Mouse (Mus musculus): ENCODE results near the gene Tagln2.

Gene Tagln2

DNA sequence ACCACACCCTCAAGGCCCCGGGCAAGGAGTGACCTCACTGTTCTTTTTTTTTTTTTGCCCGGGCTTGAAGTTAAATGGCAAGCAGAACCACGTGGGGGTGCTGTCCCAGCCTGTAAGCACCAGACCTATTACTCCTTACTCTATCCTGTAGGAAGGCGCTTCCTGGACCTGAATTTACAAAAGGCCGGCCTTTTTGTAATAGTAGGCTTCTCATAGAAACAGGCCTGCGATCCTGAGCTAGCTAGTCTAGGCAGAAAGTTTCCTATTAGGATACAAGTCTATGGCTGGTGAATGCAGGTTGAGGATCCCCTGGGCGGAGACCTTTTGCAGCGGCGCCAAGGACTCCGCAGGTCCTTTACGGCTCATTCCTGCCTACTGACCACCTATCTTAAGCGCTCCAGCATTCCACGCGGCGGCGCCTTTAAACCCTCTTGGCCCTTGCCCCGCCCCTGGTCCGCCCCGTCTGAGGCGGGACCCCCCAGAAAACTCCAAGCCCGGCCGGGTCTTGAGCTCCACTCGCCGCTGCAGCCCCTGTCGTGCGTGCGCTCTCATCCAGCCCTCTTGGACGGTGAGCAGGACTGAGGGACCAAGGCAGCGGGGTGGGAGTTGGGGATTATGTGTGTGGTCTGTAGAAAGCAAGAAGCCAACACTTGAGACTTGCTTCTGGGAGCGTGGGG, at the start of gene Tagln2:
TSS of gene Tagln2 (plus strand) at position 283 of the 677 bp plus-strand sequence.
- DNase-seq (ENCODE audit: low spot score): peak; percentile 39

DNA sequence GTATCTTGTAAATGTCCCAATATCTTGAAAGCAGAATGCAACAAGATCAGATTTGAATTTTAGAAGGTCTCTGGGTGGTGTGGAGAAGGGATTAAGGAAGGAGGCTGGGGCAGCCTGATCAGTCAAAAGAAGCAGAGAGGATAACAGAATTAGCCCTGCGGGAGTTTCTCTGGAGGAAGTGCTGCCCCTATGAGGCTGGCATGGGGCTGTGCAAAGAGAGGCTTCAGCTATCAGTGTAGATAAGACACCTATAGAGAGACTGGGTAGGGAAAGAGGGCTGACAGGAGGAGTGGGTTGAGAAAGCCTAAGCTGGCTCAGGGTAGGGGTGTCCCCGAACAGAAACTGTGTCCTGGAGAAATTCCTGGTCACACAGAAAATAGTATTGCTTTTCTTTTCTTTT, 49.6 kb upstream of the Tagln2 start:
- no peak for DNase-seq (ENCODE audit: low spot score)

DNA sequence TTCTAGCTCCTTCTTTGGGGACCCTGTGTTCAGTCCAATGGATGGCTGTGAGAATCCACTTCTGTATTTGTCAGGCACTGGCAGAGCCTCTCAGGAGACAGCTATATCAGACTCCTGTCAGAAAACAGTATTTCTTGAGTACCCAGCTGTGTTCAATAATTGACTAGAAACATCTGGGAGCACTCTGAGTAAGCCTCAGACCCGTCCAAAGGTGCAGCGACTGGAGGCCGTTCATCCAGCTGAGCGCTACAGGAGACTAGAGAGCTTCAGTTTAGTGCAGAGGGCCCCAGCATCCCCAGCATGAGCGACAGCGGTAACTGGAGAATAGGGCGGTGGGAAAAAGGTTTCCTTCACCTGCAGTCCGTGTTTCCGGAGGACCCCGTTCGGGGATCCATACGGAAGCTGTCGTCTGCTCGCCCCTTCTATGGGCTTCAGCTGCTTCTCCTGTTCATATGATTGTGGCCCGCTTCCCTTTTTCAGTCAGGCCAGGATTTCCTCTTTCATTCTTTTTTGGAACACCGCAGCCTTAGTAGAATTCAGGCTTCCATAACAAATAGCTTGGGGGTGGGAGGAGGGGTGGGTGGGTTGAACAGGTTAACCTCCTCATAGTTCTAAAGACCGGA, 48.9 kb upstream of the Tagln2 start:
- DNase-seq (ENCODE audit: low spot score): no peak

DNA sequence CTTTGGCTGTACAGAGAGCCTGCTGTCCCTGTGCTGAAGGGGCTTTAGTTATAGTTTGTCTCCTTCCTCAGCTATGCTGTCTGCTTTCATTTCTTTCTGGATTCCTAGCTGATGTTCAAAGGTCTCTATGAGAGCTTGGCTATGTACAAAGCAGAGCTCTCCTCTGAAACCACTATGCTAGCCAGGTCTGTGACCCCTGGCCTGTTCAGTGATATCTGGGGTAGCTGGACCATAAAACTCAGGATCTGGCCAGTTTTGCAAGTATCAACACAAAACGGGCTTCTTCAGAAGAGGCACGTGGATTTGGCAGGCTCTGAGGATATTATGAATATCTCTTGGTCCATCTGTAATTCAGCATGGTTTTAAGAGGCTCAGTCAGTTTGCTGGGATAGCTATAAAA, 46.9 kb upstream of the Tagln2 start:
- no peak for DNase-seq (ENCODE audit: low spot score)

DNA sequence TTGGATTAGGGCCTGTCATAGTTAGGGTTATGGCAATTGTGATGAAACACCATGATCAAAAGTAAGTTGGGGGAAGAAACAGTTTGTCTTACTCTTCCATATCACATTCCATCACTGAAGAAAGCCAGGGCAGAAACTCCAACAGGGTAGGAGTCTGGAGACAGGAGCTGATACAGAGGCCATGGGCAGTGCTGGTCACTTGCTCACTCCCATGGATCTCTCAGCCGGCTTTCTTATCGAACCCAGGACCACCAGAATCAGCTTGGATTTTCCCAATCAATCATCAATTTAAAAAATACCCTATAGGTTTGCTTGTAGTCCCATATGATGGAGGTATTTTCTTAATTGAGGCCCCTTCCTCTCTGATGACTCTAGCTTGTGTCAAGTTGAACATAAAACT, 46.0 kb upstream of the Tagln2 start:
- DNase-seq (ENCODE audit: low spot score): no peak

DNA sequence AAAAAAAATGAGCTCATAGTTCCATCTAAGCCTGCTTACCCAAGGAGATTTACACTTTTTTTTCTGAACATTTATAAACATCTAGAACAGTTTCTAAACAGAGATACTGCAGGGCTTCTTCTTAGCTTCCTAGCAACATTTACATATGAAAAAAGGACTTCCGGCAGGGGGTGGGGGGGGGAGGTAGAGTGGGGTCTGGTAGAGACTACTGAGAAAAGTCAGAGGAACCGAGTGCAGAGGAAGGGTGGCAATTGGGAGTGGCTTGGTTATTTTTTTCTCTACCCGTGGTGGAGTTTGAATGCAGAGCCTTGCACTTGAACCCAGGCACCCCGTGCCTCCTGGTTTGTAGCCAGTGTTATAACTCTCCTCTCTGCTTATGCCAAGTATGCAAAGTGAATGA, 44.4 kb upstream of the Tagln2 start:
- DNase-seq (ENCODE audit: low spot score): peak; percentile 17

DNA sequence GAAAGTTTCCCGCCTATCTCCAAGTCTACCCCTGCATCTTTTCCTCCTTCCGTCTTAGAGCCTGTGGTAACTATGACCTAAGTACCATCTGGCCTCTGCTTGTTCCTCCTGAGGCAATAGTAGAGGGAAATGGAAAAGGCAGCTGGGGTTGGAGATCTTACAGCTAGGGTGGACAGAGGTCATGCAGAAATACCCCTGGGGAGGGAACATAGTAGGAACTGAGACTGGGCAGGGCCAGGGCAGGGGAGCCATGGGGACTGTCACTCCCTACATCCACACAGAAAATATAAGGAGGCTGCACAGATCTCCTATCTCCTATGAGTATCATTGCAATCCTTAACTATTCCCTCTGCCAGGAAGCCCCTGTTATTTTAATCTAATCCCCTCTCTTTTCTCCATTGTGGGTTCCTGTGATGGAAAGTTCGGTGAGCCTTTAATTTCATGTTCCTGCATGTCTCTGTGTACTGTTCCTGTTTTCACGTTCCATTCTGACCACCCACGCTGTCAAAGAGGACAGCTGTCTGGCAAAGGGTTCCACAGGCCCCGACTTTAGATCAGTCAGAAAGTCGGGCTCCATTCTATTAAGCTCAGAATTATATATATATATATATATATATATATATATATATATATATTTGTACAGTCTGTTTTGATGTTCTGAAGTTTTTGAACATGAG, 43.7 kb upstream of the Tagln2 start:
- DNase-seq (ENCODE audit: low spot score): no peak

DNA sequence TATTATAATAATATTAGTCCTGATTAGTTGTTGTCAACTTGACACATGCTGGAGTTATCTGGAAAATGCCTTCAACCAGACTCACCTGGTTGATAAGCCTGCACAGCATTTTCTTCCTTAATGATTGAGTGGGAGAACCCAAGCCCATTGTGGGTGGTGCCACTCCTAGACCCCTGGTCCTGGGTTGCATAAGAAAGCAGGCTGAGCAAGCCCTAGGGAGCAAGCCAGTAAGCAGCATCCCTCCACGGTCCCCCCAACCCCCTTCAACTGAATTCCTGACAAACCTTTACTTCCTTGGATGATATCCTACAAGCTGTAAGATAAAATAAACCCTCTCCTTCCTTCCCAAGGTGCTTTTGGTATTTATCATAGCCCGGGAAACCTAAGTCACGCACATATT, 42.7 kb upstream of the Tagln2 start:
- DNase-seq (ENCODE audit: low spot score): no peak

DNA sequence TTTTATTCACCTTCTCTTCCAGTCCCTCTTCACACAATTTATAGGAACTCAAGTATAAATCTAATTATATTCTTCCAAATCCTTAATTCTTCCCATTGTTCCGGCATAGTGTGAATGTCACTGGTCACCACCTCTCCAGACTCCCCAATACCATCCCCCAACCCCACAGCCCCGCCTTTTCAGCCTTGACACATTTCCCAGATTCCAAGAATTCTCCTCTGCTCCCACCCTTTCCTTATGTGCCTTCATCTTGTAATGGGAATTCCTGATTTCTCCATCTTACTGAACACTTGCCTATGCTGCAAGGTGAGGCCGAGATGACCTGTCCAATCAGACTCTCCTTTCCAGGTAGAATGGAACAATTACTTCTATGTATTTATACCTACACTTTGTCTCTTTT, 41.8 kb upstream of the Tagln2 start:
- DNase-seq (ENCODE audit: low spot score): no peak

DNA sequence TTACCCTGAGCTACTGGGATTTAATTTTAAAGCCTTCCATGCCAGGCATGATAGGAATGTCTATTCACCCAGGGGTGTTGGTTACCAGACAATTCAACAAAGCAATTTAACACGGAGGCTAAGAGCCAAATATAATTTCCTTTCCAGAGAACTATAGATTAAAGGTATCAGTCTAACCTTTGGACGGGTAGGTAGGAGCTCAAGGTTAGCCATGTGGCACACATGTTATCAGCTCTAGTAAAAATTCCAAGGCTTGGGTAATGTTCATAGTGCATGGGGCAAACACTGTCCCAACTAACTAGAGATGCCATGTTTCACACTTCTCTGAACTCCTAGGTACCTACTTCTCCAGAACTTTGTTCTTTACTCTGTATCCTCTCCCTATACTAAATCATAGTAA, 38.2 kb upstream of the Tagln2 start:
- no peak for DNase-seq (ENCODE audit: low spot score)

DNA sequence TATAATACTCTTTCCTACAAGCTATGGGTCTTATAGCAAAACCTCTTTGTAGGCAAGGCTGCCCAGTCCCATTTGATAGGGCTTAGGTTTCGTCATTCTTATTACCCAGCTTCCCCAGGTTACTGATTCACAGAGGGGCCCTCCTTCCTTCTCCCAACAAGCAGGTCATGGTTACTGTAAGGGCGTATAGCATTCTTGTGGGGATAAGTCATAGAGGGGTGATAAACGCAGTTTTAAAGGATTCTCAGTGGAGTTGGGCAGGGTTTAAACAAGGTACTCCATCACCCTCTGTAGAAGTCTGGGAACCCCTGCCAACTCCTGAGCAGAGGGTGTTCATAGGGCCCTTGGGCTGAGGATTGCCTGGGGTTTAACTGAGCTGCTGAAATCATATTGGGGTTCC, 37.3 kb upstream of the Tagln2 start:
- DNase-seq (ENCODE audit: low spot score): no peak

DNA sequence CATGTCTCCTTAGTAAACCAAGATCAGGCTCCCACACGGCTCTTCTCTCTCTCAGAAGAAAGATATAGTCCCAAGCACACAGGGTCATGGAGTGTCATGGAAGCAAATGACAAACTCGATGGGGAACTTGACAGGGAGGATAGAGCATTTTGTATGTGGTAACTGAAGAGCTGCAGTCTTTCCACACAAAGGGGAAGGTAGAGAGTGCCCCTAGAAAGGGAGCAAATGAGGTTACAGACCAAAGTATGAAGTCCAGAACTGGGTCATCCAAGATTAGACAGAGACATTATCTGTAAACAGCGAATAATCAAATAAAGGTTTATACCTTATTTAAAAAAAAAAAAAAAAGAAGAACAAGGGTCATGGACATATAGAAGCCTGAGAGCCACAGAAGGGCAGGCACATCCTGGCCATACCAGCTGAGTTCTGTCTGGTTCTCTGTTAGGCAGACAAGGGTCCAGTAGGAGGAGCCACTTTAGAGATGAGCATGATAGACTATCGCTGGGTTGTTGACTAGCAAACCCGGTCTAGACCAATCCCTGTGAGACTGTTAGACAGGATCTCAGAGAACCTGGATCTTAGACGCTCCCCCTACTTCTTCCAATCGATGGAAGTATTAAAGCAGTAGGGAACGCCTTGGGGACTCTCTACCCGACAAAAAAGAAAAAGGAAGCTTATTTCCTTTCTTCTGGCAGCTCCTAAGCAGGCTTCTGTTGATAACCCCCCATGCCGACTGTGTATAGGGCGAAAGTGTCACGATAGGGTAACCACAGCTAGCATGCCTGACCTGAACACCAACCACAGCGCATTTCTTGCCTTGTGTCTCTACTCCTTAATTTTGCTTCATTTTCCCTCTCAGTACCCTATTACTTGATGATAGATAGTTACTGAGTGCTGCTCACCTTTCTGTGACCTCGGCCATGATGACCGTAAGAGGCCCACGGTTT, 36.2 kb upstream of the Tagln2 start:
- DNase-seq (ENCODE audit: low spot score): no peak

DNA sequence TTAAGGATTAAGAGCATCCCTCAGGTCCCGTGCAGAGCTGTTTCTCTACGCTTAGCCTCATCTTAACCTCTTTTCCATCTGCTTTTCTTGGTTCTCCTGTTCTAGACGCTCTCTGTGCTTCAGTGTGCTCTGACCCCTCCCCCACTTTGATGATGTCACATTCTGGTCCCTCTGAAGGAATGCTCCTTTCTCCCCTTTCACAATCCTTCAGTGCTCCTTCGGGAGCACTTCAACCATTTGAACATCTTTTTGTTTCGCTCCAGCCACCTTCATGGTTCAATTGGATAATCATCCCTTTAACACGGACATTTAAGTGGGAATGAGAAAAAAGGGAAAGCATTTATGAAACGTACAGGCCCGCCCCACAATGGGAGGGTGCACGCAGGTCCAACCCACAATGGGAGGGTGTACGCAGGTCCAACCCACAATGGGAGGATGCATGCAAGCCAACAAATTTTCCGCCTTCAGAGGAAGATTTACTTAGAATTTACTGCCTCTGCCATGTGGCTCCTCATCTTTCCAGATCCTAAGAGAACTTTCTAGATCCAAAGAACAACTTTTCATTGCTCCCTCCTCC, 31.5 kb upstream of the Tagln2 start:
- no peak for DNase-seq (ENCODE audit: low spot score)

DNA sequence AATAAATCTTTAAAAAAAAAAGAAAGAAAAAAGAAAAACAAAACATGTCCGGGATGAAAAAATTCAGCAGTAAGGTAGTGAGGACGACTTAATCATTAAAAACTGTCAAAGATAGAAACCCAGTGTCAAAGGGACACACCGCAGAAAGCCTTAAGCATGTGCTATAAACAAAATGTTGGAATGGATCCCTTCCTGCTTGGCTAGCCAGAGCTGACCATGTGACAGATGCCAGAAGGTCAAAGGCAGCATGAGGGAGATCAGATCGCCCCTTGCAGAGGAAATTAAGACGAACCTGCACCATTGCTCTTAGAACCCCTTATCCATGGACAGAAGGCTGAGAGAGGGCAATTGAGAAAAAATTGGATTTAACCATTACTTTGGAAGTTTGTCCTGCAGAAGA, 30.5 kb upstream of the Tagln2 start:
- DNase-seq (ENCODE audit: low spot score): no peak

DNA sequence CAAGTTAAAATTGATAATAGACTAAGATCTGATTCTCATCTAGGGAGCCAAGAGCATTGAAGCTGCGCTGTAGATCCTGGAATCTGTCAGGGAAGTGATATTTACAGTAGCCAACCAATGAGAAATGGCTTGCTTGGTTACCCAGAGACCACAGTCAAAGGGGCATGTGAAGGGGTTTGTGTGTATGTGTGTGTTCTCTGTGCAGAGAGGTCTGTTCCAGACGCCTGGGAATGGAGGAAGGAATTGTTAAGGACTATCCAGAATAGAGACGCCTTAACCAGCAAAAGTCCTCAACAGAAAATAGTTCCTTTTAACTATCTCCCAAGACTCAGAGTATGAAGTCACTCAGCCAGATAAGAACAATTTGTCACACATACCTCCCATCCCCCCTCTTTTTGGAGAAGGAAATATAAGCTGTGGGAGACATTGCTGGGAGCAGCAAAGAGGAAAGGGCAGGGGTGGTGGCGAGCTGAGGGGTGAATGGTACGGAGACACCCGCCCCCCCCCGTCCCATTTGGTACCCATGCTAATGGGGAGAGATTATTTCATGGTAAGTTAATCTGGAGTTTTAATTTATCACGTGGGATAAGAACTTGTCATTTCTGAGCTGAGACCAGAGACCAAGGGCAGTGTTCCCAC, 29.9 kb upstream of the Tagln2 start:
- DNase-seq (ENCODE audit: low spot score): no peak

DNA sequence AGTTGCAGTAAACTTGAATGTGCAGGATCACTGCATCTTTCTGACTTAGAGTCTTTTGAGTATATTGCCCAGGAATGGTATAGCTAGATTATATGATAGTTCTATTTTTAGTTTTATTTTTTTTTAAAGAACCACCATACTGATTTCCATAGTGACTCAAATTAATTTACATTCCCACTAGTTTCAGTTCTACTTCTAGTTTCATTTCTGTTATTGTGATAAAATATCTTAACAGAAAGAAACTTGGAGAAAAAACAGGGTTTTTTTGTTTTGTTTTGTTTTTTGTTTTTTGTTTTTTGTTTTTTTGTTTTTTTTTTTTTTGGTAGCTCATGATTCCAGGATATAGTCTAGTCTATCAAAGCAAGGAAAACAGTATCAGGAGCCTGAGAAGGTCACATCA, 26.9 kb upstream of the Tagln2 start:
- DNase-seq (ENCODE audit: low spot score): no peak

DNA sequence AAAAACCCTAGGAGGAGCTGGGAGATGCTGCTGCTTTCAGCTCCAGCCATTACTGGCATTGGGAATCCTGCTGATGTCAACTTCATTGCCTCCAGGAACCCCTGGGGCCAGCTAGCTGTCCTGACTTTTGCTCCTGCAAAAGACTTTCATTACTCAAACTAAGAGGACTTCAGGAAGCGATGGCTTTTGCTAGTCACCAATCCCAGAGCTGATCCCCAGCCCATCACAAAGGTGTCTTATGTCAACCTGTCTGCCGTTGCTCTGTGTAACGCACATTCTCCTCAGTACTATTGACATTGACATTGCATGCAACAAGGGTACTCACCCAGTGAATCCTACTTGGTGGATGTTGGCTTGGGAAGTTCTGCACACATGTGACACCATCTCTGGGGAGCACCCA, 25.7 kb upstream of the Tagln2 start:
- no peak for DNase-seq (ENCODE audit: low spot score)

DNA sequence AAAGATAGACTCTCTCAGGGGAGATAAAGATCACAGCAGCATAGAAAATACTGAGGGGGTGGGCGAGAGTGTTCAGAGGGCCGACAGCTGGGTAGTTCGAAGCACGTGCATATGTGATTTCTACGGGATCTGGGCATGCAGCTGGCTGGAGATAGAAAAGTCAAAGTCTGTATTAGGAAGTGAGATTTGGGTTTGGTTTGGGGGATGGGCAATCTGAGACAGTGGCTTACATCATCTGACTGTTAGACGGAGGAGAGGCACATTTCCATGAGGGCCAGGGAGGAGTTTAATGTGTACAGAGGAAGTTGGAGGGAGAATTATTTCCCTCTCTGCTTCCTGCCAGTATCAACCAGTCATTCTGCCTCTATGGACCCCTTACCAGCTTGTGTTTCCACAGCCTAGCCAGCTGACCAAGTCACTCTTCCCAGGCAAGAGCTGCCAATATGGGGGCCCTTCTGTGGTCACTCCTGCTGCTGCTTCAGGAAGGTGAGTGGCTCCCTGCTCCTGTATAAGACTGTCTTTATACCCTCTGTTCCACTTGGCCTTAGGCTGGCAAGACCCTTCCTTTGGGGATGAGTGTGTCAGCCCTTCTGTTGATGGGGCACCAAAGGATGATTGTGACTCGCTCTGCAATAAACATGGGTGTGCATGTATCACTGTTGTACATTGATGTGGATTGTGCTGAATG, 24.6 kb upstream of the Tagln2 start, which contains the start of gene Slamf9:
TSS of gene Slamf9 (plus strand) at position 305 of the 688 bp plus-strand sequence.
- DNase-seq (ENCODE audit: low spot score): no peak

DNA sequence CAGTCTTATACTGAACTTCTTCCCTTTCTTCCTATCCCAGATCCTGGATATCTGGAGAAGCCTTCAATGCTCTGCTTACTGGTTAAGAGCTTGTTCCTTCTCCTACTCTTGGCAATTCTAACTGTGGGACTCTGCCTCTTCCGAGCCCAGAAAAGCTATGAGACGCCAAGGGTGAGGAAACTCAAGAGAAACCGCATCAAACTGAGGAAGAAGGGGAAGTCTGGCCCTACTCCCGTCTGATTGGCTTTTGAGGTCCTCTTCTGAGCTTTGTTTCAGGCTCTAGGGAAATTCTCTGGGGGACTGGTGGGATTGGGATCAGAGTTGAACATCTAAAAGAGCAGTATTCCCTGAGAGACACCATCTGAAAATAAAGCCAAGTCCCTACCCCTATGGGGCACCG, 21.8 kb upstream of the Tagln2 start:
- no peak for DNase-seq (ENCODE audit: low spot score)

DNA sequence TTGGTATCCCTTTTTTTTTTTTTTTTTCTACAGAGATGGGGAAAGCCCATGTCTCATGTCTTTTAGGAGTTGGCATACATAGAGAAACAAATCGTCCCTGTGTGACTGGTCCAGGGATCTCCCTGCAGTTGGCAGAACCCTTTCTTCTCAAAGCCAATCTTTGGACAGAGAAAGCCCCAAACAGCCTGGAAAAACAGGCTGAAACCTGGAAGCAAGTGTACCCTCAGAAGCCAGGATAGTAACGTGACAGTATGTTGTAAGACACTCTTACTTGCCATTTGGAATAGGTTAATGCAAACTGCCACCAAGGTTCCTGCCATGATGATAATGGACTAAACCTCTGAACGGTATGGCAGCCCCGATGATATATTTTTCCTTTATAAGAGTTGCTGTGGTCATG, 19.5 kb upstream of the Tagln2 start:
- no peak for DNase-seq (ENCODE audit: low spot score)

DNA sequence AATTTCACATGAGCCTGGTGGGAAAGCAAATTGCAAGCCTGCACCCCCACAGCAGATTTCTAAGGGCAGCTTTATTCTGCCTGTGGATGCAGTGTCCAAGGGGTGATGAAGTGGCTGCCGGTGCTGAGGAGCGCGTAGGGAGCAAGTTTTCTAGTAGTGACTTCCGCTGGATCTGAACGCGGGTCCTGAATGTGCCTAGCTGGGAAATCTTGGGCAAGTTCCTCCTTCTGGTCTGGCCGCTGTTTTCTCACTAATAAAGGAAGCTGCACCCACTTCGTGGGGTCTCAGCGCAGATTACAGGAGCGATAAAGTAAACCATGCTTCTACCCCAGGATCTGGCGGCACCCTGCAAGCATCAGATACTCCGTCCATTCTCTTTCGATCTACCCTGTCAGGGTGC, 18.7 kb upstream of the Tagln2 start:
- DNase-seq (ENCODE audit: low spot score): no peak
